Comparison of ENCODE assay signal across 8 mouse cellular contexts in the genomic region with DNA sequence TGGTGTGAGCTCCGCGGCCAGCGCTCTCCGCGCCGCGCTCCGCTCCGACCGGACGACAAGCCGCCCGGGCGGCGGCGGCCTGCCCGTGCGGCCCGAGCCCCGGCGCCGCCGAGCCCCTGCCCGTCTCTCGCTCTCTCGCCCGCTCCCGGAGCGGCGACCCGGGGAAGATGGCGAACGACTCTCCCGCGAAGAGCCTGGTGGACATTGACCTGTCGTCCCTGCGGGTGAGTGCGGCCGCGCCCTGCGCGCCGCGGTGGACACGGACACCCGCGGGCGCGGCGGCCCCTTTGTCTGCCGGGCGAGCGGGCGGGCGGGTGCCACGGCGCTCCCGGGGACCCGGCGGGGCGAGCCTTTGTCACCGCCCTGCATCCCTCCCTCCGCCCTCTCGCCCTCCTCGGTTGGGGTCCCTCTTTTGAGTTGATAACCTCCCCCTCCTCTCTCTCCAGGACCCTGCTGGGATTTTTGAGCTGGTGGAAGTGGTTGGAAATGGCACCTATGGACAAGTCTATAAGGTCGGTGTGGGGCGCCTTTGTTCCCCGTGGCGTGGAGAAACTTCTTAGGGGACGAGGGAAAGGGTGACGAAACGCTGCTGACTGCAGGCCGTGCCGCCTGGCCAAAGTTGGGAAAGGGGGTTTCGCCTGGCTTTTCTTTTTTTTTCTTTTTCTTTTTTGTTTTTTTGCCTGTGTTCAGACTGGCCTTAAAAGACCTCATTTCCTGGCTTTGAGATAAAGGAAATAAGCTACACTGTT. TPM values are rescaled to one million over a fixed set of nuclear protein-coding genes. Genes with fewer than 3 reads are reported as not detected.
A peak's percentile ranks its signal among the peaks of the same experiment; 100 is the strongest.
DNase-seq lines count a peak whose midpoint lies in the region; ATAC-seq and TF ChIP-seq lines count a peak whose summit lies in the region.

No protein-coding gene starts in this region.

- 0 out of 2 replicates have a peak, but pooled peaks cover 6% of the 10 kb centered on the region for H3K36me3 ChIP-seq in intestine, postnatal 0 days (ENCODE audit: control insufficient read depth, insufficient read depth)
- no peaks in the 10 kb centered on the region for H3K36me3 ChIP-seq in liver, embryonic 15.5 days (replicated peaks)
- H3K36me3 ChIP-seq in neural tube, embryonic 15.5 days = no peaks in the 10 kb centered on the region

- no peaks in the 10 kb centered on the region for H3K27me3 ChIP-seq in intestine, postnatal 0 days (replicated peaks; ENCODE audit: control insufficient read depth, insufficient read depth, low read length)
- H3K27me3 ChIP-seq in liver, embryonic 15.5 days = peaks cover 49% of the 10 kb centered on the region
- H3K27me3 ChIP-seq in neural tube, embryonic 15.5 days (replicated peaks) = no peaks in the 10 kb centered on the region

- TF ChIP-seq CTCF in intestine, postnatal 0 days (IDR thresholded peaks at IDR 0.05; ENCODE audit: low read depth) = no peak

- H3K4me3 ChIP-seq in intestine, postnatal 0 days (ENCODE audit: low read depth, low read length) = peak overlapping the region; percentile 93
- peak overlapping the region; percentile 67 for H3K4me3 ChIP-seq in liver, embryonic 15.5 days (replicated peaks)
- peak overlapping the region; percentile 94 for H3K4me3 ChIP-seq in neural tube, embryonic 15.5 days (replicated peaks)

- ATAC-seq in intestine, postnatal 0 days = peak; percentile 67
- ATAC-seq in liver, embryonic 15.5 days (ENCODE audit: insufficient read depth) = peak; percentile 30; the same call in 1 of the 2 replicates
- ATAC-seq in neural tube, embryonic 15.5 days (ENCODE audit: low FRiP score) = peak; percentile 39

- peak overlapping the region; percentile 97 for H3K9ac ChIP-seq in intestine, postnatal 0 days (ENCODE audit: low read depth, low read length)
- peak overlapping the region; percentile 58 for H3K9ac ChIP-seq in liver, embryonic 15.5 days
- H3K9ac ChIP-seq in neural tube, embryonic 15.5 days (replicated peaks) = peak overlapping the region; percentile 99

- DNase-seq in A20 (ENCODE audit: low read depth, low spot score) (peak; percentile 67), R1 (ENCODE audit: low read depth, low spot score) (peak; percentile 51)
- DNase-seq in embryo, embryonic 10 days (ENCODE audit: low spot score) = peak; percentile 60
- peak; percentile 64 to 82 for DNase-seq in heart, adult 18-20 months
- DNase-seq in urinary bladder, adult 2 months (ENCODE audit: low spot score) = peak; percentile 69

- no peaks in the 10 kb centered on the region for H3K9me3 ChIP-seq in intestine, postnatal 0 days (ENCODE audit: control insufficient read depth)
- no peaks in the 10 kb centered on the region for H3K9me3 ChIP-seq in liver, embryonic 15.5 days (replicated peaks)
- no peaks in the 10 kb centered on the region for H3K9me3 ChIP-seq in neural tube, embryonic 15.5 days (replicated peaks)

- H3K4me1 ChIP-seq in intestine, postnatal 0 days (replicated peaks; ENCODE audit: control insufficient read depth, insufficient read depth, low read length) = 0 out of 2 replicates have a peak, but pooled peaks cover 4% of the 10 kb centered on the region
- H3K4me1 ChIP-seq in liver, embryonic 15.5 days (replicated peaks) = peaks cover 40% of the 10 kb centered on the region
- H3K4me1 ChIP-seq in neural tube, embryonic 15.5 days = peaks cover 47% of the 10 kb centered on the region

- peak overlapping the region; percentile 82 for H3K4me2 ChIP-seq in intestine, postnatal 0 days (replicated peaks; ENCODE audit: low read depth)
- H3K4me2 ChIP-seq in liver, embryonic 15.5 days = peak overlapping the region; percentile 71
- H3K4me2 ChIP-seq in neural tube, embryonic 15.5 days = peak overlapping the region; percentile 86

- peak overlapping the region; percentile 92 for H3K27ac ChIP-seq in intestine, postnatal 0 days (ENCODE audit: low read depth, low read length)
- peak overlapping the region; percentile 78 for H3K27ac ChIP-seq in liver, embryonic 15.5 days (replicated peaks)
- peak overlapping the region; percentile 99 for H3K27ac ChIP-seq in neural tube, embryonic 15.5 days (replicated peaks)

- under 1% methylated on average over 65 of the region's 75 CpGs for WGBS in intestine, postnatal 0 days
- under 1% methylated on average over 63 of the region's 75 CpGs for WGBS in liver, embryonic 15.5 days (ENCODE audit: insufficient replicate concordance)
- WGBS in neural tube, embryonic 15.5 days = under 1% methylated on average over 47 of the region's 75 CpGs

RNA-seq across cellular contexts. Expression of gene Map4k4, which starts 0.5 kb away (rescaled TPM):
- total RNA-seq in heart, adult 18-20 months (2021) = 100 to 1,000 TPM; 108 to 109 TPM
- polyA plus RNA-seq in intestine, postnatal 0 days (2015; fragmentation: Nextera tagmentation; extraction: Ambion mirVana) = 6.8 and 9.3 TPM in 2 replicates
- 3.5 and 4.4 TPM in 2 replicates for polyA plus RNA-seq in liver, embryonic 15.5 days (2015; fragmentation: Nextera tagmentation; extraction: Ambion mirVana)
- polyA plus RNA-seq in neural tube, embryonic 15.5 days (2015; fragmentation: Nextera tagmentation; extraction: Ambion mirVana) = 31.1 and 35.7 TPM in 2 replicates
- 56.1 and 64.9 TPM in 2 replicates for polyA plus RNA-seq in urinary bladder, adult 2 months (2012; rRNA removed)

Comparison
In these comparisons a context has a peak if more than half of its experiments do, and no peak if none do; other contexts are left out.
1. Peak in every context shown above with its lines: DNase-seq, ATAC-seq, H3K4me3 ChIP-seq and H3K27ac ChIP-seq.